Mouse (Mus musculus): ENCODE data around the gene S100a7a.

S100a7a gene

DNA sequence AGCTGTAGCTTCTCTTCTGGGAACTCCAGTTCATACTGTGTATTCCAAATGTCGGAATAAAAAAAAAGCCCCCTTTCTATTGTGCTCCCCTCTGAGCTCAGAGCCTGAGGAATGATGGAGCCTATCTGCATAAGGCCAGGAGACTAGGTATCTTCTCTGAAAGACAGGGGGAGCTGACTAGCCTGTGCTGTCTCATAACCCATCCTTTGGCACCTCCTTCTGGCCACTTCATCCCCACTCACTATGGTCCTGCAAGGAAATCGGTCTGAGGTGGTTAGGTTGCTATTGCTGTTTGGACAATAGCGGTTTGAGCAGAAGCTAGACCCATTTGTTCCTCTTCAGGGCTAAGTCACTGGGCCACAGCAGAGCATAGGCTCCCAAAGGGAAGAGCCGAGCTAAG, 26.0 kb upstream of the S100a7a start:
- no peak for DNase-seq (ENCODE audit: low spot score in 2 of 2)

DNA sequence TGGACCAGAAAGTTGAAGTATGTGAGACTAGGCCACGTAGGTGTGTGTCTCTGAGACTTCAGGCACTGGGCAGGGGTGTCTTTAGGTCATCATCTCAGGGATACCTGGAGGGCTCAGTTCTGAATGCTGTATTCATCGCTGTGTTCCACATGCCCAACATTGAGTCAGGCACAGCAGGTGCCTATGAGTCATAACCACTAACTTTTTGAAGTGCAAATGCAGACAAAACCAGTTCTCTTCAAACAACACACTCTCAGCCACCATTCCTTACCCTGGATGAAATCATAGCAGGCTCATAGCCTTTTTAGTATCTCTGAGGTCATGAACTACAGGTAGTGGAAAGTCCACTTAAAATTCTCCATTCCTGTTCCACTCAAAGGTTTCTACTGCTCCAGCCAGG, 24.5 kb upstream of the S100a7a start:
- no peak for DNase-seq (ENCODE audit: low spot score in 2 of 2)

DNA sequence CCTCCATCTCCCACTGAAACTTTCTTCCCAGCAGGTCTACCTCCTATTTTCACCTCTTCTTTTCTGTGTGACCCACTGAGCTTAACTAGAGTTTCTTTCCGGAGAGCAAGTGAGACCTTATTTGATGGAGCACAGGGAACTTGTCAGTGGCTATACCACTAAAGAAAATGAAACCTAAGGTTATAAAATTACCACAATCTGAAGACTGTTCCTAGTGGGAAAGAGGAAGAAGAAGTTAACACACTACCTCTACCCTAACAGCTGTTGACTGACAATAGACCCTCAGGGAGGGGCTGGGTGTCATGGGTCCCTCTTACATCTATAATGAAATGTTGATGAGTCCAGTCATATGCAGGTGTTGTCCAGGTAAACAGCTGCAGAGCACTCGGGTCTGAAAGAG, 21.8 kb upstream of the S100a7a start:
- no peak for DNase-seq (ENCODE audit: low spot score in 2 of 2)

DNA sequence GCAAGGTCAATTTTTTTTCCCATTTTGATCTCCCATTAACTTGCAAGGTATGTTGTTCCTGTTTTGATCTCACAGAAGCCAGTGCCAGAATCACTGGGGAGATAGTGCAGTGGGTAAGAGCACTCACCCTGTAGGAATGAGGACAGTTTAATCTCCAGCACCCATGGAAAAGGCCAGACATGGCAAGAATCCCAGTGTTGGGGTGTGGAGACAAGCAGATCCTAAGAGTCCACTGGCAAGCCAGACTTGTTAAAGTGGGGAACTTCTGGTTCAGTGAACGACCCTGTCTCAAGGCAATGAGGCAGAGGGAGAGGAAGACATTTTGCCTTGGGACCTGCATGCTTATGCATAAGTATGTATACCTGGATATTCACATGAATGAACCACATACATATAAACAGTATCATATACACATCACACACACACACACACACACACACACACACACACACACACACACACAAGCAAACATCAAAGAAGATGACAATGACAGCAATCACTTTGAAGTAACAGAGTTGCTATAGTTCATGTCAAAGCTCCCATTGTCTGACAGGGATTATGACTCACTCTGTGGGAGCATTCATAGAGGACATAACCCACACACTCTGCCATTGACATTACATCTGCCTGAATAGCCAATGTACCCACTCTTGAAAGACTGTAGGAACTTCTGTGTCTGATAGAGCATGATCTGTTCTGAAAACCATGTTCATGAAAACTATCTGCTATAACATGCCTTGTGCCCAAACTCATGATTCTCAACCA, 15.1 kb upstream of the S100a7a start:
- DNase-seq (ENCODE audit: low spot score in 2 of 2): no peak

DNA sequence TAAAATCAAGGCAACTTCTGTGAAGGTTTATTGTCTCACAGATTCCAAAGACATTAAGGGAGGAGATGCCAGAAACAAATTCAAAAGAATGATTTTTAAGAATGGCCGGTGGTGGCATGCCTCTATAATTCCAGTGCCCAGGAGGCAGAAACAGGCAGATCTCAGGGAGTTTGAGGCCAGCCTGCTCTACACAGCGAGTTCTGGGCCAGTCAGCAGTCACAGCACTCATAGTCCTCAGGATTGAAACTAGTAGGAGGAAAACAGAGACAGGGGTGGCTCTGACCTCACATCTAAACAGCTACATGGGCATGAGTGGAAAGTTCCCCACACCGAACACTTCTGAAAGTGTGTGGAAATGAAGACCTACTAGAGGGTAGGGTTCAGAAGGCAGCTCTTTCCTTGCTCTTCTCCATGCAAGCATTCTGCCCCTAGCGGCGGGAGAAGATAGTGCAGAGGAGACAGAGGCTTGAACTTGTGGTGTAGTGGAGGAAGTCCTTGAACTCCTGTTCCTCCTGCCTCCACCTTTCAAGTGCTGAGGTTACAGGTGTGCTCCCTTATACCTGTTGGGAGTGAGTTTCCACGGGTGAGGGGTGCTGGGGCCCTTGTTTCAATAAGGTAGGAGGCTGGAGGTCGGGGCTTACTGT, 14.2 kb upstream of the S100a7a start:
- no peak for DNase-seq (ENCODE audit: low spot score in 2 of 2)

- DNase-seq (ENCODE audit: low spot score in 2 of 2): no peak
These were observed 12.8 kb upstream of the S100a7a start for GRCm38 (mm10) chr3:90640981-90641380.

DNA sequence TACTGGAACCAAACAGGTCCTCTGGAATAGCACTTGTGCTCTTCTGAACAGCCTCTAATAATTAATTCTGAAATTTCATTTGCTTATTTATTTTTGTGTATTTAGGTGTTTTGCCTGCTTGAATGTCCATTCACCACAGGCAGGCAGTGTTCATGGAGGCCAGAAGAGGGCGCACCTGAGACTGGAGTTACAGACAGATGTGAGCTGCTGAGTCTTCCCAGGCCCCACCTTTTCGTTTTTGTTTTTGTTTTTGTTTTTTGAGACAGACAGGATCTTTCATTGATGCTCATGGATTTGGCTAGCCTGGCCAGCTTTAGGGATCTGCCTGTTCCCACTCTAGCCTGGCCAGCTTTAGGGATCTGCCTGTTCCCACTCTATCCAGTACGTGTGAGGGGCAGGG, 9.6 kb upstream of the S100a7a start:
- no peak for DNase-seq (ENCODE audit: low spot score in 2 of 2)

DNA sequence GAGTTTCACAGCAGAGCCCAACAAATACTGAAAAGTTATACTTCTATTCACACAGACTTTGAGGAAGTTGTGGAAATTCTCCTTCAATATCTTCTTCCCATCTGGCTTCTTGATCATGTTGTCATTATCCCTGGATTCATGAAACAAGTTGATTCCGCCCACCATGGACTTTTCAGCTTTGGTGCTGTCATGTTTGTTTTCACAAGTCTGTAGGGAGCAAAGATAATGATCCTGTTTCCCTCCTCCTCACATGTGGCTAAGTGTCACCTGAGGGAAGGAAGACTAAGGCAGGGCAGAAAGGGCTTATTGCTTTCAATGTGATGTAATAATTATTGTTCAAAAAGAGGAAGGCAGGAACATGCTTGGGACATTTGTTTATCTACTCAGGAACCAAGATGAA, 6.5 kb upstream of the S100a7a start:
- no peak for DNase-seq (ENCODE audit: low spot score in 2 of 2)

- DNase-seq (ENCODE audit: low spot score in 2 of 2): peak in 1 of 2 experiments; percentile 27
These were observed 4.8 kb upstream of the S100a7a start for GRCm38 (mm10) chr3:90648981-90649380.

GRCm38 (mm10) chr3:90649832-90650231, 4.0 kb upstream of the S100a7a start:
- DNase-seq (ENCODE audit: low spot score in 2 of 2): no peak

DNA sequence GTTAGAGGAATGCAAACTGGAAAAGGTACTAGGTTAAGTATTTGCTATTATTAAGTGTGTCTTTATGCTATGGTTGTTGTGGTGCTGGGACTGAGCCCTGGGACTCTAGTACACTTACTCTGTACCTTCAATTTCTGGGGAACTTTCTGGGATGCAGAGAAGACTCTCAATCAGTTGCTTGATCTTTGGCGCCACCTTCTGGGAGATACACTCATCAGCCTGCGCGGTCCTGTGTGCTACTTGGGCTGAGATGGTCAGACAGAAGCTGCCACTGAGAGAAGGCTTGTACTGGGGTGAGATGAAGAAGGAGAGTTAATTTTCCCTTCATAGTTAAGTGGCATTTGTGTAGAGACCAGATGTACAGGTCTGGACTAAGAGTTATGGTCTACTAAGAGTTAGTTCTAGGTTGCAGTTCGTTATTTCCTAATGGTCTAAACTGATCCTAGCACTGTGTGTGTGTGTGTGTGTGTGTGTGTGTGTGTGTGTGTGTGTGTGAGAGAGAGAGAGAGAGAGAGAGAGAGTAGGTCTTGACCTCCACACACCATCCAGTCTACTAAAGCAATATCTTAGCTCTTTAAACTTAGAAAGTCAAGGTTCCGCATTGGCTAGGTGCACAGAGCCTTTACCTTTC, 824 bp upstream of the S100a7a start:
- DNase-seq (ENCODE audit: low spot score in 2 of 2): peak; percentile 67 to 75

DNA sequence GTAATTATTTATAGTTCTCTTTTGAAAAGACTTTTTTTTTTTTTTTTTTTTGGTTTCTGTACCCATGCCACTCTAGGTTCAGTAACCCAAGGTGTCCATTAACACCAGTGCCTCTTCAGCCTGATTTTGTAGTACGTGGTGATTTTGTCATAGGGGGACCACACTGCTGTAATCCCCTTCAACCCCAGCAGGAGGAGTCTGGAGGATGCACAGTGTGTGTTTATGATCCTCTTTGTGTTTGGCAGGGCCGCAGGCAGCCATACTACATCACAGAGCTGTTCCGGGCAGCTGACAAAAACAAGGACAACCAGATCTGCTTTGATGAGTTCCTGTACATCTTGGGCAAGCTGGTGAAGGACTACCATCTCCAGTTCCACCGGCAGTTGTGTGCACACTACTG, 3.6 kb downstream of the S100a7a start:
- no peak for DNase-seq (ENCODE audit: low spot score in 2 of 2)

- no peak for DNase-seq (ENCODE audit: low spot score in 2 of 2)
These were observed 5.7 kb downstream of the S100a7a start for GRCm38 (mm10) chr3:90659364-90660044.

DNA sequence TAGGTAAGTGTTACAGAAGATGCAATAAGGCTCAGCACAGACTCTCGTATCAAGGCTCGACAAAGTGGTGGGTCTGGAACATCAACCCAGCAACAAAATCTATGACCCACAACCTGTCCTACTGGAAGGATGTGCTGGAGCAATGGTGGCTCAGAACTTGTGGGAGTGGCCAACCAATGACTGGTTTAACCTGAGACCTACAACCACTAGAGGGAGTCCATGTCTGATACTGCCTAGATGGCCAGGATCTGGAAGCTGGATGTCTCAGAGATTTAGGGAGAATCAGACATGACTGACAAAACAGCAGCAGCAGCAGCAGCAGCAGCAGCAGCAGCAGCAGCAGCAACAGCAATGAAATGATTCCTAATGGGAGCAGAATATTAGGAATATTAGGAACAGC, 10.4 kb downstream of the S100a7a start:
- no peak for DNase-seq (ENCODE audit: low spot score in 2 of 2)

DNA sequence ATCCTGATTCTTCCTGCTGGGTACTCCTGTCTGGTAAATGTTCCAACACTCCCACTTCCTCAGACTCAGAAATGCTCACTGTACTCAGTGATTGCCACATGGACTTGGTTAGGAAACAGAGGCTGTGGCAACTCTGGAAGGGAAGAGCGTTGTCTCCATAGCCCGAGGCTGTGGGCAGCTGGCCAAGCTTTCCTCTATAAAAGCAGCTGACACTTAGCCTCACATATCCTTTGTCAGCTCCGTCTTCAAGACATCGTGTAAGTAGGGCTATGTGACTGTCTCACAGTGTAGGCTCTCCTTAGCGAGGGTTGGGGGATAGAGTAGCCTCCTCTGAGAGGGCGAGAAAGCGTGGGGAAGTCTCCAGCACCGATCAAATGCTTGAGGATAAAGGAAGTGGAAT, 15.0 kb downstream of the S100a7a start, which contains the start of gene S100a8:
Gene S100a8, plus strand, starts transcription at position 133 of the 400 bp plus-strand sequence.
- DNase-seq (ENCODE audit: low spot score in 2 of 2): no peak

- no peak for DNase-seq (ENCODE audit: low spot score in 2 of 2)
These were observed 24.8 kb downstream of the S100a7a start for GRCm38 (mm10) chr3:90678656-90679055.

DNA sequence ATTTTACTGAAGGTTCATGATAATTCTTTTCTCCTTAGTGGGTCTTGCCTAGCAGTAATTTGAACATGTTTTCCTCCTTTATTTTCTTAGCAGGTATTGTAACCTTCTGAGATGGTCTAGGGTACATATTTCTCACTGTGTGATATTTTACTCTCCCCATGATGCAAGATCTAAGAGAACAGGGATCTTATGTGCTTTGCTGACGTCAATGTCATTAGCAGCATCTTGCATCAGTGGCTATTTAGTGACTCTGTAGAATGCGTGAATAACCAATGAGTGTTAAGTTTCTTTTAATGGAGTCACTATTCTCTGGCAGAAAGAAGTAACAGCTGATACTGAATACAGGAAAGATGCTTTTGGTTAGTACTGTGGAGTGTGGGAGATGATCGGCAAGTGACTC, 30.1 kb downstream of the S100a7a start:
- DNase-seq (ENCODE audit: low spot score in 2 of 2): no peak

GRCm38 (mm10) chr3:90686835-90687234, 33.0 kb downstream of the S100a7a start:
- no peak for DNase-seq (ENCODE audit: low spot score in 2 of 2)

DNA sequence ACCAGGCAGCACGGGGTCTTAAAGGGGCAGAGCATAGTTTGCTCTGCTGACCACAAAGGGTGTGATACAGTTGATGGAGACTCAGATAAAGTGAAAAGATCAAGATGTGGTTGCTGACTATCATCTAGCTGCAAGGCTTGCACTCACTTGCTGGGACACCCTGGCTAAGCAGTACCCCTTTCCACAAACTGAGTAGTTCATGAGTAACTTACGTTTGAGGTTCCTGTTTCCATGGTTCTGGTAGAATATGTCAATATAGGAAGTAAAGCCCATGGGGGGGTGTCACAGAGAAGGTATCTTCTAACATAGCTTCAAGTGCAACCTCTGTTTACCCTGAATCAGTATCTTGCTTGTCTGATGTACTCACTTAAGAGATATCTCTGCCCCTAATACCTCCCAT, 39.7 kb downstream of the S100a7a start:
- DNase-seq (ENCODE audit: low spot score in 2 of 2): no peak

DNA sequence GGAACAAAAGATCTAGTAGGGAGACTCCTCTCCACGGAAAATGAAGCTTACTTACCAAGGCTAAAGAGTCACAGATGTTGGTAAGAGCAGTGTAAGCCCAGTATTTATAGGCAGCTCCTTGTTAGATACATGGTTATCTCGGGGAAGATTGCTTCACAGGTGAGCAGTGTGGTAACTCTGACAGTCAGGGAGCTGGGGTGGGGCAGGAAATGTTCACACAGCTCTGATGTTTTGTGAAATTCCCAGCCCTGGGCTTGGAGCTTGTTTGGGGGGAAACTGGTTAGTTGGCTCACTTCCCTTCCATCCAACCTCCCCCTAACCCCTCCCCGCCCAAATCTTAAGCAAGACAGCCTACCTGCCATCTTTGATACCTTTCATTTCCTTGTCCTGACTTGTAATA, 41.8 kb downstream of the S100a7a start, which contains the start of gene S100a9:
Gene S100a9, minus strand, starts transcription at position 109 of the 400 bp plus-strand sequence.
- DNase-seq (ENCODE audit: low spot score in 2 of 2): no peak

DNA sequence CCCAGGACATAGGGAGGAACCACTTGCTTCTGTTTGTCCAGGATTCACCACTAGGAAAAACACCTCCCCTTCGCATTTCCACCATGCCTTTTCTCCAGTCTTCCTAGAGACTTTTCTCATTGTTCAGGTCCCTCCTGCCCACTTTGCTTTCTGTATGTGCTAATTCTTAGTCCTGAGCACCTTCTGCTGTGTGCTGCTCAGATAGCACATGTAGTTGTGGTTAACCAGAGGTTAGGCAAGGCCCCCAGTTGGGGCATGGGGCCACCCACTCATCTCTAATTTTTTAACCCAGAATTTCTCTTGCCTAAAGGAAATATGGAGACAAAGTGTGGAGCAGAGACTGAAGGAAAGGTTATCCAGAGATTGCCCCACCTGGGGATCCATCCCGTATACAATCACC, 48.4 kb downstream of the S100a7a start:
- no peak for DNase-seq (ENCODE audit: low spot score in 2 of 2)
